Mouse (Mus musculus): Measurements from ENCODE around the gene Mapkapk5. TPM values are rescaled to one million over a fixed set of nuclear protein-coding genes. Genes with fewer than 3 reads are reported as not detected.

The Mapkapk5 gene
- total and polyA plus RNA-seq, 3 experiments = 66.3 to 74.8 TPM; not detected in 1

DNA sequence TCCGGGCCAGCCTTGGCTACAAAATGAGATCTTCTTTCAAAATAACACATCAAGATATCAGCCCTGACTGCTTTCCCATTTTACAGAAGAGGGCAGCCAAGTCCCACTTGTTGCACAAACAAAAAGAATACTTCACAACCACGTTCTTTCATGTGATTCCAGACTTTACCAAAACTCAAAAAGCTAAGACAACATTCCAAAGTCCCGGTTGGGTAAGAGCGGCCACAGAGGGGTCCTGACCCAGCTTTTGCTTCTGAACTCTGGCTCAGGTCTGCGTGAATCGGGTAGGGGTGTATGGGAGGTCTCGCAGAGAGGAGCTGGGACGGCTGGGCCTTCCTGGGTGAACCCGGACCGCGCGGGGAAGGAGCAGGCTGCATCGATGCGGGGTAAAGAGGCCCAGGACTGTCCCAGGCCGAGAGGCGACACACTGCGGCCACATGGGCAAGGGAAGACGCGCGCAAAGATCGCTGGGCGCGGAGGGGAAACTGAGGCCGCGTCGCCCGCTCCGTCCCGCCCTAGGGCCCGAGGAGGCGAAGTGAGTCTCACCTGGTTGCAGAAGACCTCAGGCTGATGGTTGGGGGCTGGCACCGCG is 47.2 kb upstream of the Mapkapk5 start:
- Histone ChIP-seq H3K27ac (ENCODE audit: control insufficient read depth, low read depth, low read length) (peak overlapping the region; percentile 9), H3K79me2 (ENCODE audit: control insufficient read depth, insufficient read depth, low read length, poor library complexity) (peaks cover 9% of the 10 kb centered on the region), H3K27me3 (ENCODE audit: control insufficient read depth in 1 of 2, insufficient read depth in 2 of 2, low read length in 2 of 2) (no peaks in the 10 kb centered on the region), H3K9me3 (replicated peaks; ENCODE audit: insufficient read depth, low read length) (no peaks in the 10 kb centered on the region), H3K36me3 (ENCODE audit: control insufficient read depth in 1 of 2, insufficient read depth in 2 of 2, low read length in 2 of 2) (peaks cover 0 to 37% of the 10 kb centered on the region in 2 experiments; a peak in 2 of 4 replicates), H3K9ac (ENCODE audit: control insufficient read depth, low read depth, low read length, poor library complexity, severe bottlenecking) (peak overlapping the region; percentile 71), H3K4me3 (ENCODE audit: control insufficient read depth in 1 of 2, insufficient read depth in 1 of 2, low read depth in 2 of 2, low read length in 2 of 2) (peak overlapping the region; percentile 71 to 83), H3K4me1 (ENCODE audit: control insufficient read depth in 1 of 2, insufficient read depth in 2 of 2, low read length in 2 of 2) (peaks cover 21 to 42% of the 10 kb centered on the region in 2 experiments)
- DNase-seq (ENCODE audit: low read depth, low spot score) = no peak
- TF ChIP-seq USF1 (IDR thresholded peaks at IDR 0.05; ENCODE audit: low read depth, low read length) = 0 out of 2 replicates have a peak, but pooled peaks have one; percentile 9
- TF ChIP-seq ETS1 (IDR thresholded peaks at IDR 0.05; ENCODE audit: low read depth, low read length) = no peak
- no peak for TF ChIP-seq MAFK (IDR thresholded peaks at IDR 0.05; ENCODE audit: borderline replicate concordance, low read depth, low read length)

DNA sequence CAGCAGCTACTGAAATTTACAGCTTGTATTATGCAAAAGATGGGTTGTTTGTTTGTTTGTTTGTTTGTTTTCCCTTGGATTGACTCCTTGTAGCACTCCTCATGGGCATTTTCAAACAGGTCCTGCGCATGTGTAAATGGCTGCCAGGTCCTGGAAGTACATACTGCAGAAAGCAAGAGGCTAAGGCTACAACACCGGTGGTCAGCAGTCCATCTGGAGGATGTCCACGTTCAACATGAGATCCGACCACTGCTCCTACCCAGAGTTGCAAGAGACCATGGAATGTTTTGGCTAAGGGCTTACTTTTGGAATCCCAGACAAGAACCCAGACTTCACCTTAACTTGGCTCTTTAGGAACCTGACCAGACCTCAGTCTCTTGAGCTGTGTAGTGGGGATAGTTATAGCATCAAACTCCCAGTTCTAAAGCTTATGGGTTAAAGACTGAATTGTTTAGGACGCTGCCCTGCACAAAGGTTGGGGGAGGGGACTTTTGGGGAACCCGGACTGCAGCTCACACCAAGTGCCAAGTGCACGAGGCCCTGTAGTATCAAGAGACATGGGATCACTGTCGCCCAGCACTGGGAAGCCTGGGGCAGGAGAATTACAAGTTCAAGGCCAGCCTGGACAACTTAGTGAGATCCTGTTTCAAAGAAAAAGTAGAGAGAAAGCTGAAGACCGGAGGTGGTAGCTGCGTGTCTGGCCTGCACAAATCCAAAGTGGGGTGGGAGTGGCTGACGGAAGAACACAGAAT is 46.5 kb upstream of the Mapkapk5 start:
- DNase-seq (ENCODE audit: low read depth, low spot score) = peak; percentile 40
- Histone ChIP-seq H3K27ac (ENCODE audit: control insufficient read depth, low read depth, low read length) (no peak overlapping the region), H3K9me3 (replicated peaks; ENCODE audit: insufficient read depth, low read length) (no peaks in the 10 kb centered on the region), H3K4me3 (ENCODE audit: control insufficient read depth in 1 of 2, insufficient read depth in 1 of 2, low read depth in 2 of 2, low read length in 2 of 2) (peak overlapping the region; percentile 71 to 83), H3K4me1 (ENCODE audit: control insufficient read depth in 1 of 2, insufficient read depth in 2 of 2, low read length in 2 of 2) (peaks cover 16 to 39% of the 10 kb centered on the region in 2 experiments), H3K9ac (ENCODE audit: control insufficient read depth, low read depth, low read length, poor library complexity, severe bottlenecking) (peak overlapping the region; percentile 71), H3K36me3 (ENCODE audit: control insufficient read depth in 1 of 2, insufficient read depth in 2 of 2, low read length in 2 of 2) (peaks cover 0 to 35% of the 10 kb centered on the region in 2 experiments; a peak in 2 of 4 replicates), H3K79me2 (ENCODE audit: control insufficient read depth, insufficient read depth, low read length, poor library complexity) (peaks cover 13% of the 10 kb centered on the region), H3K27me3 (ENCODE audit: control insufficient read depth in 1 of 2, insufficient read depth in 2 of 2, low read length in 2 of 2) (no peaks in the 10 kb centered on the region)
- peak; percentile 29; the same call in 1 of the 2 replicates for TF ChIP-seq CHD2 (IDR thresholded peaks at IDR 0.05; ENCODE audit: low read length)
- TF ChIP-seq USF2 (IDR thresholded peaks at IDR 0.05; ENCODE audit: borderline replicate concordance in 1 of 2, insufficient read depth in 1 of 2, low read depth in 1 of 2, low read length in 2 of 2) = no peak
- no peak for TF ChIP-seq HCFC1 (IDR thresholded peaks at IDR 0.05; ENCODE audit: low read depth, low read length)
- TF ChIP-seq POLR2A (IDR thresholded peaks at IDR 0.05; ENCODE audit: control insufficient read depth in 1 of 2, insufficient read depth in 1 of 2, low read depth in 1 of 2, low read length in 2 of 2, poor library complexity in 1 of 2) = no peak
- peak; percentile 55; the same call in 1 of the 2 replicates for TF ChIP-seq SIN3A (IDR thresholded peaks at IDR 0.05; ENCODE audit: low read length)
- TF ChIP-seq NRF1 (IDR thresholded peaks at IDR 0.05; ENCODE audit: insufficient read depth, low read depth, low read length, poor library complexity, severe bottlenecking) = no peak
- TF ChIP-seq MAFK (IDR thresholded peaks at IDR 0.05; ENCODE audit: borderline replicate concordance, low read depth, low read length) = no peak
- TF ChIP-seq MEF2A (IDR thresholded peaks at IDR 0.05; ENCODE audit: extremely low read depth, insufficient replicate concordance, low read depth, low read length, poor library complexity, severe bottlenecking) = no peak
- no peak for TF ChIP-seq TCF12 (IDR thresholded peaks at IDR 0.05; ENCODE audit: low read depth, low read length)
- TF ChIP-seq GATA1 (IDR thresholded peaks at IDR 0.05; ENCODE audit: low read depth, low read length) = no peak
- no peak for TF ChIP-seq MYC (IDR thresholded peaks at IDR 0.05; ENCODE audit: low read depth, low read length)
- TF ChIP-seq POLR2AphosphoS5 (IDR thresholded peaks at IDR 0.05; ENCODE audit: borderline replicate concordance, low read depth, low read length) = no peak
- TF ChIP-seq ZKSCAN1 (IDR thresholded peaks at IDR 0.05; ENCODE audit: low read depth, low read length) = no peak
